Mouse (Mus musculus): ENCODE results near the gene Gm17361. TPM values are rescaled to one million over a fixed set of nuclear protein-coding genes. Genes with fewer than 3 reads are reported as not detected.
"Not testable (repeated sequence)": the region's sequence is repeated elsewhere in the genome, so short reads cannot be mapped to it uniquely, and the experiment has no call there.

Gm17361 gene
- not detected in 2 replicates for polyA plus RNA-seq (2014; fragmentation: Nextera tagmentation; extraction: Ambion mirVana)

GRCm38 (mm10) chrX:125003863-125004262, at the start of gene Gm17361:
Gm17361 (plus strand) TSS chrX:125004163.
- WGBS = no CpG with 5 or more reads among the region's 4 CpGs
- H3K27ac ChIP-seq (ENCODE audit: low read depth, low read length); H3K4me1 ChIP-seq (ENCODE audit: control insufficient read depth, insufficient read depth, low read length); DNase-seq (ENCODE audit: low spot score); H3K4me2 ChIP-seq (ENCODE audit: low read depth); H3K9me3 ChIP-seq (ENCODE audit: control insufficient read depth, low read length); ATAC-seq (ENCODE audit: insufficient read depth, low FRiP score, low TSS enrichment); H3K9ac ChIP-seq (ENCODE audit: low read length); H3K27me3 ChIP-seq (ENCODE audit: control insufficient read depth, insufficient read depth, low read length); H3K36me3 ChIP-seq (ENCODE audit: control insufficient read depth, insufficient read depth, low read length); H3K4me3 ChIP-seq (ENCODE audit: low read depth, low read length): not testable (repeated sequence)

Data from neural tube, embryonic 11.5 days (tissue).